Mouse (Mus musculus): ENCODE measurements around the gene Msmo1.

DNA sequence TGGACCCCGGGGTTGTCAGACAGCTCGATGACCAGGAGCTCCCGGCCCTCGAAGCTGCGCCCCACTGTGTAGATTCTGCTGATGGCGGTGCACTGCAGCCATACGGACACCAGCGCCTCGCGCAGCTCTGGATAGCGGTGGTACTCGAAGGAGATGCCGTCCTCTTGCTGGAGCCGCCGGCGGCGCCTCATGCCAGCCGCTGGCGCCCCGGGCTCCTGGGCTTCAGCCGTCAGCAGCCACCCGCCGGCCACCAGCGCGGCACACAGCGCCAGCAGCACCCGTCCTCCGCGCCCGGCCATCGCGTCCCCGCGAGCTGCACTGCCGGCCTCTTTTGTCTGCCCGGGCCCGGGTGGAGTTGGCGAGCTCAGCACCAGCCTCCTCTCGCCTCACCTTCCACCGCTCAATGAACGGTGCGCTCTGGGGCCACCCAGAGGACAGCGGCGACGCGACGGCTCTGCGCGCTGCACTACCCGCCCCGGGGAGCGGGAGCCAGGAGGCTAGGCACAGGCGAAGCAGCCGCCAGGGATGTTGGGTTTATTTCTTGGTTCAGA, 40.9 kb downstream of the Msmo1 start, which contains the start of gene Cpe:
- TF ChIP-seq EP300 (IDR thresholded peaks at IDR 0.05; ENCODE audit: low read depth) = no peak
- peak; percentile 79 for TF ChIP-seq CTCF (IDR thresholded peaks at IDR 0.05; ENCODE audit: low read depth)
